Mouse (Mus musculus): Measurements from ENCODE around the gene Slc36a3. TPM values are rescaled to one million over a fixed set of nuclear protein-coding genes. Genes with fewer than 3 reads are reported as not detected.

The Slc36a3 gene
- polyA plus RNA-seq, 1 experiment from 2014 or later: not detected

- Histone ChIP-seq H3K9ac (ENCODE audit: low read length) (no peak overlapping the region), H3K27me3 (ENCODE audit: control insufficient read depth, insufficient read depth, low read length) (no peaks in the 10 kb centered on the region), H3K27ac (replicated peaks; ENCODE audit: low read depth, low read length) (no peak overlapping the region), H3K4me1 (ENCODE audit: control insufficient read depth, insufficient read depth, low read length) (no peaks in the 10 kb centered on the region), H3K4me2 (ENCODE audit: low read depth, severe bottlenecking) (no peak overlapping the region), H3K4me3 (ENCODE audit: low read depth, low read length) (no peak overlapping the region), H3K9me3 (ENCODE audit: control insufficient read depth, low read length) (no peaks in the 10 kb centered on the region), H3K36me3 (ENCODE audit: control insufficient read depth, insufficient read depth, low read length) (no peaks in the 10 kb centered on the region)
- ATAC-seq (ENCODE audit: insufficient number of reproducible peaks, low FRiP score, low TSS enrichment, low read depth) (no peak), DNase-seq (ENCODE audit: low spot score) (no peak)
- 84% methylated on average over 15 of the region's 15 CpGs for WGBS
Observed at GRCm38 (mm10) chr11:55136770-55137547, 14.5 kb downstream of the Slc36a3 start.

GRCm38 (mm10) chr11:55134871-55135270, 16.6 kb downstream of the Slc36a3 start:
- Histone ChIP-seq H3K36me3 (ENCODE audit: control insufficient read depth, insufficient read depth, low read length) (no peaks in the 10 kb centered on the region), H3K4me1 (ENCODE audit: control insufficient read depth, insufficient read depth, low read length) (no peaks in the 10 kb centered on the region), H3K4me3 (ENCODE audit: low read depth, low read length) (no peak overlapping the region), H3K9ac (ENCODE audit: low read length) (no peak overlapping the region), H3K27ac (replicated peaks; ENCODE audit: low read depth, low read length) (no peak overlapping the region), H3K9me3 (ENCODE audit: control insufficient read depth, low read length) (no peaks in the 10 kb centered on the region), H3K4me2 (ENCODE audit: low read depth, severe bottlenecking) (no peak overlapping the region), H3K27me3 (ENCODE audit: control insufficient read depth, insufficient read depth, low read length) (no peaks in the 10 kb centered on the region)
- WGBS: 88% methylated on average over 5 of the region's 5 CpGs
- DNase-seq (ENCODE audit: low spot score) (no peak), ATAC-seq (ENCODE audit: insufficient number of reproducible peaks, low FRiP score, low TSS enrichment, low read depth) (no peak)

DNA sequence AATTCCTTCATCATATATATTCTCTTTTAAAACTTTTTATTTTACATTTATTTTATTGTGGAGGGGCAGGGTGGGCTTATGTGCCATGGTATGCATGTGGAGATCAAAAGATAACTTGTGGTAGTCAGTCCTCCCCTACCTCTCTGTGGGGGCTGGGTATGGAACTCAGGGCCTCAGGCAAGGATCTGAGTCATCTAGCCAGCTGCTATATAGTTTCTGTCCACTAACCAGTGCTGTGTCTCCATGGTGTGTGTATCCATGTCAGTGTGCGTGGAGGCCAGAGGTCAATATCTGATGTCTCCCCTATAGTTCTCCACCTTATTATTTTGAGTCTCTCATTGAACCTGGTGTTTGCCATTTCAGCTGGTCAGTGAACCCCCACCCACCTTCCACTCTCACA, 17.1 kb downstream of the Slc36a3 start:
- no peak overlapping the region for H3K4me3 ChIP-seq (ENCODE audit: low read depth, low read length)
- H3K4me1 ChIP-seq (ENCODE audit: control insufficient read depth, insufficient read depth, low read length): no peaks in the 10 kb centered on the region
- H3K9me3 ChIP-seq (ENCODE audit: control insufficient read depth, low read length): no peaks in the 10 kb centered on the region
- H3K36me3 ChIP-seq (ENCODE audit: control insufficient read depth, insufficient read depth, low read length): no peaks in the 10 kb centered on the region
- ATAC-seq (ENCODE audit: insufficient number of reproducible peaks, low FRiP score, low TSS enrichment, low read depth): no peak
- H3K9ac ChIP-seq (ENCODE audit: low read length): no peak overlapping the region
- DNase-seq (ENCODE audit: low spot score): no peak
- H3K27ac ChIP-seq (replicated peaks; ENCODE audit: low read depth, low read length): no peak overlapping the region
- 100% methylated on average over 1 of the region's 1 CpGs for WGBS
- H3K4me2 ChIP-seq (ENCODE audit: low read depth, severe bottlenecking): no peak overlapping the region
- no peaks in the 10 kb centered on the region for H3K27me3 ChIP-seq (ENCODE audit: control insufficient read depth, insufficient read depth, low read length)

- no peak overlapping the region for H3K4me2 ChIP-seq (ENCODE audit: low read depth, severe bottlenecking)
- ATAC-seq (ENCODE audit: insufficient number of reproducible peaks, low FRiP score, low TSS enrichment, low read depth): no peak
- no peaks in the 10 kb centered on the region for H3K9me3 ChIP-seq (ENCODE audit: control insufficient read depth, low read length)
- H3K4me1 ChIP-seq (ENCODE audit: control insufficient read depth, insufficient read depth, low read length): no peaks in the 10 kb centered on the region
- no peak overlapping the region for H3K4me3 ChIP-seq (ENCODE audit: low read depth, low read length)
- DNase-seq (ENCODE audit: low spot score): no peak
- WGBS: 94% methylated on average over 1 of the region's 1 CpGs
- H3K27ac ChIP-seq (replicated peaks; ENCODE audit: low read depth, low read length): no peak overlapping the region
- H3K36me3 ChIP-seq (ENCODE audit: control insufficient read depth, insufficient read depth, low read length): no peaks in the 10 kb centered on the region
- H3K9ac ChIP-seq (ENCODE audit: low read length): no peak overlapping the region
- H3K27me3 ChIP-seq (ENCODE audit: control insufficient read depth, insufficient read depth, low read length): no peaks in the 10 kb centered on the region
Observed at GRCm38 (mm10) chr11:55133204-55133603, 18.3 kb downstream of the Slc36a3 start.

GRCm38 (mm10) chr11:55131946-55132345, 19.6 kb downstream of the Slc36a3 start:
- ATAC-seq (ENCODE audit: insufficient number of reproducible peaks, low FRiP score, low TSS enrichment, low read depth) (no peak), DNase-seq (ENCODE audit: low spot score) (no peak)
- no peaks in the 10 kb centered on the region for H3K4me1 ChIP-seq (ENCODE audit: control insufficient read depth, insufficient read depth, low read length)
- no peak overlapping the region for H3K4me3 ChIP-seq (ENCODE audit: low read depth, low read length)
- H3K36me3 ChIP-seq (ENCODE audit: control insufficient read depth, insufficient read depth, low read length): no peaks in the 10 kb centered on the region
- H3K9me3 ChIP-seq (ENCODE audit: control insufficient read depth, low read length): no peaks in the 10 kb centered on the region
- no peaks in the 10 kb centered on the region for H3K27me3 ChIP-seq (ENCODE audit: control insufficient read depth, insufficient read depth, low read length)
- H3K9ac ChIP-seq (ENCODE audit: low read length): no peak overlapping the region
- WGBS: 81% methylated on average over 1 of the region's 1 CpGs
- H3K4me2 ChIP-seq (ENCODE audit: low read depth, severe bottlenecking): no peak overlapping the region
- no peak overlapping the region for H3K27ac ChIP-seq (replicated peaks; ENCODE audit: low read depth, low read length)

DNA sequence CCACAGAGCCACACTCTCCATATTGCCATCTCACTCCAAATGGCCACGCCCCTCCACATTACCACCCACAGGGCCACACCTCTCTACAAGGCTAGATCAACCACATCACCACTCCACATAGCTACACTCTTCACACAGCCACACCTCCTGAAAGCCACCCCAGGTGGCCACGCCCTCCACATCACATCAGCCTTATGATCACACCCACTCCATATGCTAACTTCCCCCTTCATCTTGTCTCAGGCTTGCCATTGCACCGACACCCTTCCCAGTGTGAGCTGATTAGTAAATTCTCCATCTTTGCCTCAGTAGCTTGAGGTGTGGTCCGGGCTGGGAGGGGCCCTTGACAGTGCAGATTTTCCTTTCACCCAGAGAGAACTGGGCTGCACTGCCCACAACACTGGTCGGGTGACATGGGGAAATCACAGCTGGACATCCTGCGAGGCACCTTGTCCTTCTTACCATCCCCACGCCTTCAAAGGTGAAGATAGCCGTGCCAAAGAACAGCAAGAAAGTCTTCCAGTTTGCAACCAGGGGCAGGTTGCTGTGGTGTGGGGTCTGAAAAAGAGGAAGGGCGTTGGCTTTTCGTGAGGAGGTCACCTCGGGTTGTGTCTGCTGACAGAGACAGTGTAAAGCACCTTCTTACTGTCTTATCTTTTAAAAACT, 20.3 kb downstream of the Slc36a3 start:
- 83% methylated on average over 11 of the region's 11 CpGs for WGBS
- H3K9ac ChIP-seq (ENCODE audit: low read length): no peak overlapping the region
- H3K4me1 ChIP-seq (ENCODE audit: control insufficient read depth, insufficient read depth, low read length): no peaks in the 10 kb centered on the region
- H3K27ac ChIP-seq (replicated peaks; ENCODE audit: low read depth, low read length): no peak overlapping the region
- no peak overlapping the region for H3K4me2 ChIP-seq (ENCODE audit: low read depth, severe bottlenecking)
- H3K36me3 ChIP-seq (ENCODE audit: control insufficient read depth, insufficient read depth, low read length): no peaks in the 10 kb centered on the region
- DNase-seq (ENCODE audit: low spot score) (no peak), ATAC-seq (ENCODE audit: insufficient number of reproducible peaks, low FRiP score, low TSS enrichment, low read depth) (no peak)
- H3K4me3 ChIP-seq (ENCODE audit: low read depth, low read length): no peak overlapping the region
- H3K27me3 ChIP-seq (ENCODE audit: control insufficient read depth, insufficient read depth, low read length): no peaks in the 10 kb centered on the region
- no peaks in the 10 kb centered on the region for H3K9me3 ChIP-seq (ENCODE audit: control insufficient read depth, low read length)

GRCm38 (mm10) chr11:55128411-55128810, 23.1 kb downstream of the Slc36a3 start:
- no peak overlapping the region for H3K9ac ChIP-seq (ENCODE audit: low read length)
- no peaks in the 10 kb centered on the region for H3K36me3 ChIP-seq (ENCODE audit: control insufficient read depth, insufficient read depth, low read length)
- H3K4me2 ChIP-seq (ENCODE audit: low read depth, severe bottlenecking): no peak overlapping the region
- DNase-seq (ENCODE audit: low spot score) (no peak), ATAC-seq (ENCODE audit: insufficient number of reproducible peaks, low FRiP score, low TSS enrichment, low read depth) (no peak)
- WGBS: 79% methylated on average over 3 of the region's 3 CpGs
- no peaks in the 10 kb centered on the region for H3K4me1 ChIP-seq (ENCODE audit: control insufficient read depth, insufficient read depth, low read length)
- H3K27ac ChIP-seq (replicated peaks; ENCODE audit: low read depth, low read length): no peak overlapping the region
- H3K4me3 ChIP-seq (ENCODE audit: low read depth, low read length): no peak overlapping the region
- no peaks in the 10 kb centered on the region for H3K27me3 ChIP-seq (ENCODE audit: control insufficient read depth, insufficient read depth, low read length)
- no peaks in the 10 kb centered on the region for H3K9me3 ChIP-seq (ENCODE audit: control insufficient read depth, low read length)

GRCm38 (mm10) chr11:55127937-55128336, 23.6 kb downstream of the Slc36a3 start:
- H3K36me3 ChIP-seq (ENCODE audit: control insufficient read depth, insufficient read depth, low read length): no peaks in the 10 kb centered on the region
- WGBS: 89% methylated on average over 6 of the region's 6 CpGs
- H3K9me3 ChIP-seq (ENCODE audit: control insufficient read depth, low read length): no peaks in the 10 kb centered on the region
- ATAC-seq (ENCODE audit: insufficient number of reproducible peaks, low FRiP score, low TSS enrichment, low read depth): no peak
- H3K4me3 ChIP-seq (ENCODE audit: low read depth, low read length): no peak overlapping the region
- DNase-seq (ENCODE audit: low spot score): no peak
- no peaks in the 10 kb centered on the region for H3K4me1 ChIP-seq (ENCODE audit: control insufficient read depth, insufficient read depth, low read length)
- no peak overlapping the region for H3K4me2 ChIP-seq (ENCODE audit: low read depth, severe bottlenecking)
- H3K27ac ChIP-seq (replicated peaks; ENCODE audit: low read depth, low read length): no peak overlapping the region
- H3K27me3 ChIP-seq (ENCODE audit: control insufficient read depth, insufficient read depth, low read length): no peaks in the 10 kb centered on the region
- H3K9ac ChIP-seq (ENCODE audit: low read length): no peak overlapping the region

Measured in limb, embryonic 11.5 days (tissue).